ENCODE assay signal across 9 mouse cellular contexts in the genomic region with DNA sequence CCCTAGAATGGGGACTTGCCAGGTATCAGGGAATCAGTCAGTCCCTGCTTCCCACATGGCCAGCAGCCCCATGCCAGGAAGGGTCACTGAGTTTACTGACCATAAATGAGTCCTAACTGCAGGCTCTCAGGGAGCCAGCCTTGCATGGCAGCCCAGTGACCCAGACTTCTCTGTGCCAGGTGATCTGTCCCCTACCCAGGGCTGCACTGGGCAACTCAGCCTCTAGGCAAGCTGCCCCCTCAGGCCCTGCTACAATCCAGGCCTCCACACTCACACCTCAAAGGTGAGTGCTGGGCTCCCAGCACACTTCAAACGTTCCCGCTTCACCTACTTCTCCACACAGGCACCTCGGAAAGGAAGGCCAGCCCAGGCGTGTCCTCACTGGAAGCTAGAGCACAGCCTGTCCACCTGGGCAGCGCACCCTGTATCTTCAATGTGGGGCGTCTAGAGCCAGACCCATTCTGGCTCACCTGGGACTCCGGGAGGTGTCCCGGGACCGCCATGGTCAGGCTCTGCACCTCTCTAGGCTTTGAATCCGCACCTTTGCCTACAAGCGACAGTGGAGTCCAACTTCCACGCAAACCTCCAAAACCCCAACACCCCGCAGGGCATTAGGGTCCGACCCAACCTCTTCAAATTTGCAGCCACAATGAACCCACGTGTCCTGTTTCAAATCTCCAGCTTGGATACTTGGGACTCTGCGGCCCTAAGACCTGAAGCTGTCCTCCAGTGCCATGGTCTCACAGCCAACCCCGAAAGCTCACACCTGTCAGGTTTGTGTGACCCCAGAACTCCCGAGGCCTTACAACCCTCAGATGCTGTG. TPM values are rescaled to one million over a fixed set of nuclear protein-coding genes. Genes with fewer than 3 reads are reported as not detected.
DNase-seq lines count a peak whose midpoint lies in the region; ATAC-seq and TF ChIP-seq lines count a peak whose summit lies in the region.
"Had no signal": no experiment of that assay in that cellular context is flagged by ENCODE, and none has a peak within 500 bp of the region (broad histone marks: within the 10 kb centered on the region; RNA-seq: fewer than 3 reads in every experiment).

No protein-coding gene starts in this region.

- ATAC-seq in intestine, embryonic 14.5 days (replicated peaks; ENCODE audit: low FRiP score, low TSS enrichment, low read depth): no peak
- ATAC-seq in midbrain, embryonic 12.5 days (ENCODE audit: low FRiP score, low read depth): no peak

- peak overlapping the region; percentile 90 for H3K4me3 ChIP-seq in layer of hippocampus, adult 2 months
- peak overlapping the region; percentile 89 for H3K4me3 ChIP-seq in embryonic facial prominence, embryonic 10.5 days
- peak overlapping the region; percentile 78 for H3K4me3 ChIP-seq in intestine, embryonic 14.5 days (ENCODE audit: low read depth, low read length)
- peak overlapping the region; percentile 81 for H3K4me3 ChIP-seq in midbrain, embryonic 12.5 days

- H3K4me1 ChIP-seq in embryonic facial prominence, embryonic 10.5 days: peaks cover 77% of the 10 kb centered on the region
- peaks cover 29% of the 10 kb centered on the region for H3K4me1 ChIP-seq in intestine, embryonic 14.5 days (replicated peaks; ENCODE audit: control insufficient read depth, insufficient read depth, low read length)
- peaks cover 70% of the 10 kb centered on the region for H3K4me1 ChIP-seq in midbrain, embryonic 12.5 days

- peaks cover 8% of the 10 kb centered on the region; the same call in 1 of the 2 replicates for H3K9me3 ChIP-seq in embryonic facial prominence, embryonic 10.5 days
- H3K9me3 ChIP-seq in intestine, embryonic 14.5 days (ENCODE audit: control insufficient read depth, low read length): no peaks in the 10 kb centered on the region
- H3K9me3 ChIP-seq in midbrain, embryonic 12.5 days: no peaks in the 10 kb centered on the region

- peak overlapping the region; percentile 90 for H3K9ac ChIP-seq in intestine, embryonic 14.5 days (ENCODE audit: low read length)
- H3K9ac ChIP-seq in midbrain, embryonic 12.5 days (replicated peaks): peak overlapping the region; percentile 87

- H3K27me3 ChIP-seq in embryonic facial prominence, embryonic 10.5 days (replicated peaks; ENCODE audit: low read depth, poor library complexity, severe bottlenecking): no peaks in the 10 kb centered on the region
- no peaks in the 10 kb centered on the region for H3K27me3 ChIP-seq in intestine, embryonic 14.5 days (replicated peaks; ENCODE audit: control insufficient read depth, insufficient read depth, low read length)
- peaks cover 5% of the 10 kb centered on the region for H3K27me3 ChIP-seq in midbrain, embryonic 12.5 days

- peak overlapping the region; percentile 98 for H3K4me2 ChIP-seq in intestine, embryonic 14.5 days (ENCODE audit: low read length)
- H3K4me2 ChIP-seq in midbrain, embryonic 12.5 days (replicated peaks): peak overlapping the region; percentile 90

- H3K27ac ChIP-seq in layer of hippocampus, adult 2 months: peak overlapping the region; percentile 99
- H3K27ac ChIP-seq in embryonic facial prominence, embryonic 10.5 days (replicated peaks): peak overlapping the region; percentile 97
- H3K27ac ChIP-seq in intestine, embryonic 14.5 days (ENCODE audit: low read depth): no peak overlapping the region
- H3K27ac ChIP-seq in midbrain, embryonic 12.5 days (replicated peaks): 0 out of 2 replicates have a peak overlapping the region, but pooled peaks have one; percentile 1

- WGBS in embryonic facial prominence, embryonic 10.5 days: 62% methylated on average over 18 of the region's 18 CpGs
- WGBS in intestine, embryonic 14.5 days: 63% methylated on average over 18 of the region's 18 CpGs
- 70% methylated on average over 18 of the region's 18 CpGs for WGBS in midbrain, embryonic 12.5 days

- peaks cover 35% of the 10 kb centered on the region for H3K36me3 ChIP-seq in embryonic facial prominence, embryonic 10.5 days (replicated peaks)
- H3K36me3 ChIP-seq in intestine, embryonic 14.5 days (ENCODE audit: control insufficient read depth, insufficient read depth, low read length): 0 out of 2 replicates have a peak, but pooled peaks cover 7% of the 10 kb centered on the region
- H3K36me3 ChIP-seq in midbrain, embryonic 12.5 days: peaks cover 10% of the 10 kb centered on the region; the same call in 1 of the 2 replicates

- DNase-seq in layer of hippocampus, adult 2 months (ENCODE audit: low spot score in 2 of 2): no peak
- DNase-seq in layer of hippocampus, postnatal 10 days (ENCODE audit: low spot score in 2 of 2): no peak
- DNase-seq in embryonic facial prominence, embryonic 10.5 days (ENCODE audit: low spot score): no peak
- no peak for DNase-seq in intestine, embryonic 14.5 days (ENCODE audit: low spot score)
- no peak for DNase-seq in urinary bladder, postnatal 14 days (ENCODE audit: low spot score)
- no peak for DNase-seq in right cerebral cortex, postnatal 4 days
- no peak for DNase-seq in layer of hippocampus, adult 9-10 months (ENCODE audit: low spot score)

- TF ChIP-seq CTCF in layer of hippocampus, adult 2 months (conservative IDR thresholded peaks at IDR 0.05): no peak

RNA-seq across cellular contexts. Expression of gene Ssbp4, which starts 1.7 kb away (rescaled TPM):
- total RNA-seq in layer of hippocampus, adult 2 months (2021): 100 to 1,000 TPM; 274 to 297 TPM
- 100 to 1,000 TPM; 225 to 240 TPM for total RNA-seq in layer of hippocampus, postnatal 10 days (2021)
- polyA plus RNA-seq in embryonic facial prominence, embryonic 10.5 days (2016; fragmentation: Nextera tagmentation; extraction: Ambion mirVana): 105 and 109 TPM in 2 replicates
- polyA plus RNA-seq in intestine, embryonic 14.5 days (2014; fragmentation: Nextera tagmentation; extraction: Ambion mirVana): 124 and 125 TPM in 2 replicates
- 115 and 118 TPM in 2 replicates for polyA plus RNA-seq in midbrain, embryonic 12.5 days (2016; fragmentation: Nextera tagmentation; extraction: Ambion mirVana)

RNA-seq across cellular contexts. Expression of gene Lrrc25, which starts 9.0 kb away (rescaled TPM):
- under 1 TPM; 0.54 to 0.97 TPM for total RNA-seq in layer of hippocampus, adult 2 months (2021)
- total RNA-seq in layer of hippocampus, postnatal 10 days (2021): 1 to 10 TPM in 1 of 2 experiments, under 1 TPM in 1; 0.96 to 2.3 TPM
- 0.77 and 0.79 TPM in 2 replicates for polyA plus RNA-seq in embryonic facial prominence, embryonic 10.5 days (2016; fragmentation: Nextera tagmentation; extraction: Ambion mirVana)
- polyA plus RNA-seq in intestine, embryonic 14.5 days (2014; fragmentation: Nextera tagmentation; extraction: Ambion mirVana): 1.2 and 2.0 TPM in 2 replicates
- 1.0 and 1.6 TPM in 2 replicates for polyA plus RNA-seq in midbrain, embryonic 12.5 days (2016; fragmentation: Nextera tagmentation; extraction: Ambion mirVana)

RNA-seq across cellular contexts. Expression of gene Isyna1, which starts 12.8 kb away (rescaled TPM):
- total RNA-seq in layer of hippocampus, adult 2 months (2021): 10 to 100 TPM; 41.4 to 46.4 TPM
- total RNA-seq in layer of hippocampus, postnatal 10 days (2021): 10 to 100 TPM; 56.5 to 57.8 TPM
- polyA plus RNA-seq in embryonic facial prominence, embryonic 10.5 days (2016; fragmentation: Nextera tagmentation; extraction: Ambion mirVana): 184 and 187 TPM in 2 replicates
- polyA plus RNA-seq in intestine, embryonic 14.5 days (2014; fragmentation: Nextera tagmentation; extraction: Ambion mirVana): 86.8 and 106 TPM in 2 replicates
- 107 and 112 TPM in 2 replicates for polyA plus RNA-seq in midbrain, embryonic 12.5 days (2016; fragmentation: Nextera tagmentation; extraction: Ambion mirVana)

RNA-seq across cellular contexts. Expression of gene Gdf15, which starts 25.3 kb away (rescaled TPM):
- under 1 TPM in 1 of 2 experiments, not detected in 1; 0.25 TPM for total RNA-seq in layer of hippocampus, adult 2 months (2021)
- not detected for total RNA-seq in layer of hippocampus, postnatal 10 days (2021)
- polyA plus RNA-seq in embryonic facial prominence, embryonic 10.5 days (2016; fragmentation: Nextera tagmentation; extraction: Ambion mirVana): 0.14 TPM in 1 of 2 replicates, not detected in the other
- 0.55 and 1.1 TPM in 2 replicates for polyA plus RNA-seq in intestine, embryonic 14.5 days (2014; fragmentation: Nextera tagmentation; extraction: Ambion mirVana)
- polyA plus RNA-seq in midbrain, embryonic 12.5 days (2016; fragmentation: Nextera tagmentation; extraction: Ambion mirVana): 0.17 TPM in 1 of 2 replicates, not detected in the other
- total RNA-seq: neutrophil, adult 5-6 weeks had no signal

RNA-seq across cellular contexts. Expression of gene Pgpep1, which starts 53.2 kb away (rescaled TPM):
- 10 to 100 TPM; 25.4 to 29.1 TPM for total RNA-seq in layer of hippocampus, adult 2 months (2021)
- total RNA-seq in layer of hippocampus, postnatal 10 days (2021): 10 to 100 TPM; 25.8 to 31.9 TPM
- 51.8 and 52.7 TPM in 2 replicates for polyA plus RNA-seq in embryonic facial prominence, embryonic 10.5 days (2016; fragmentation: Nextera tagmentation; extraction: Ambion mirVana)
- polyA plus RNA-seq in intestine, embryonic 14.5 days (2014; fragmentation: Nextera tagmentation; extraction: Ambion mirVana): 65.5 and 65.9 TPM in 2 replicates
- polyA plus RNA-seq in midbrain, embryonic 12.5 days (2016; fragmentation: Nextera tagmentation; extraction: Ambion mirVana): 82.7 and 93.7 TPM in 2 replicates
